Mouse (Mus musculus): Measurements from ENCODE around the gene Adamts18. TPM values are rescaled to one million over a fixed set of nuclear protein-coding genes. Genes with fewer than 3 reads are reported as not detected.

The Adamts18 gene
- total RNA-seq, 2 experiments from 2014 or later = 0.28 to 0.32 TPM

- DNase-seq = no peak
Measured at GRCm38 (mm10) chr8:113660128-113660527, 188.4 kb downstream of the Adamts18 start.

GRCm38 (mm10) chr8:113656681-113657298 lies 191.7 kb downstream of the Adamts18 start:
- no peak for DNase-seq

GRCm38 (mm10) chr8:113656154-113656553 lies 192.4 kb downstream of the Adamts18 start:
- no peak for DNase-seq

GRCm38 (mm10) chr8:113653151-113653550 lies 195.4 kb downstream of the Adamts18 start:
- no peak for DNase-seq

GRCm38 (mm10) chr8:113652450-113652849 lies 196.1 kb downstream of the Adamts18 start:
- no peak for DNase-seq

Other genes starting within 250 kb of the Adamts18 start
- 1 to 10 TPM; 2.5 to 2.9 TPM for gene Mon1b, start 213.2 kb downstream of the Adamts18 start, total RNA-seq (2021)
- gene Syce1l, start 205.5 kb downstream of the Adamts18 start, total RNA-seq (2021) = not detected